Mouse (Mus musculus) CH12F3 (cell line): ENCODE data around the gene Ap3m1.

Experiments used
- in situ Hi-C: fragments of 300-500 bp; cut with MboI; formaldehyde crosslinking; loops from 2 replicates; pipeline ENCODE4 v1.14.3; 2020; ENCODE audit warnings: low sequenced_read_pairs

Gene Ap3m1

GRCm38 (mm10) chr14:21073981-21074380 lies 21.7 kb upstream of the Ap3m1 start:
- in situ Hi-C loops: no loop called here

GRCm38 (mm10) chr14:21069594-21069993 lies 17.3 kb upstream of the Ap3m1 start:
- in situ Hi-C loops: no loop called here

- in situ Hi-C loops: no loop called here
Measured at GRCm38 (mm10) chr14:21065490-21066162, 13.3 kb upstream of the Ap3m1 start.

- in situ Hi-C loops: no loop called here
Measured at GRCm38 (mm10) chr14:21064321-21064720, 12.0 kb upstream of the Ap3m1 start.

GRCm38 (mm10) chr14:21062766-21063513 lies 10.6 kb upstream of the Ap3m1 start:
- in situ Hi-C loops: no loop called here

- in situ Hi-C loops: no loop called here
Measured at GRCm38 (mm10) chr14:21058972-21059371, 6.7 kb upstream of the Ap3m1 start.

GRCm38 (mm10) chr14:21053586-21053985 lies 1.3 kb upstream of the Ap3m1 start:
- in situ Hi-C loops: no loop called here

GRCm38 (mm10) chr14:21053151-21053550 lies 843 bp upstream of the Ap3m1 start:
- in situ Hi-C loops: no loop called here

- in situ Hi-C loops: no loop called here
Measured at GRCm38 (mm10) chr14:21052781-21053130, 448 bp upstream of the Ap3m1 start.

GRCm38 (mm10) chr14:21051380-21052111 lies 762 bp downstream of the Ap3m1 start:
- in situ Hi-C loops: no loop called here

GRCm38 (mm10) chr14:21050734-21051133 lies 1.6 kb downstream of the Ap3m1 start:
- in situ Hi-C loops: no loop called here

GRCm38 (mm10) chr14:21048879-21049278 lies 3.4 kb downstream of the Ap3m1 start:
- in situ Hi-C loops: no loop called here

GRCm38 (mm10) chr14:21047840-21048239 lies 4.5 kb downstream of the Ap3m1 start:
- in situ Hi-C loops: no loop called here

- in situ Hi-C loops: no loop called here
Measured at GRCm38 (mm10) chr14:21039623-21040022, 12.7 kb downstream of the Ap3m1 start.

GRCm38 (mm10) chr14:21039077-21039476 lies 13.2 kb downstream of the Ap3m1 start:
- in situ Hi-C loops: no loop called here

- in situ Hi-C loops: no loop called here
Measured at GRCm38 (mm10) chr14:21034791-21035190, 17.5 kb downstream of the Ap3m1 start.

GRCm38 (mm10) chr14:21034271-21034670 lies 18.0 kb downstream of the Ap3m1 start:
- in situ Hi-C loops: no loop called here

- in situ Hi-C loops: no loop called here
Measured at GRCm38 (mm10) chr14:21031783-21032511, 20.4 kb downstream of the Ap3m1 start.

- in situ Hi-C loops: no loop called here
Measured at GRCm38 (mm10) chr14:21029025-21029659, 23.2 kb downstream of the Ap3m1 start.

- in situ Hi-C loops: no loop called here
Measured at GRCm38 (mm10) chr14:21027542-21027941, 24.8 kb downstream of the Ap3m1 start.

- in situ Hi-C loops: no loop called here
Measured at GRCm38 (mm10) chr14:21020435-21020834, 31.9 kb downstream of the Ap3m1 start.
